Mouse (Mus musculus) kidney, postnatal 4 days (tissue): ENCODE measurements around the gene Usp30.

Experiments
- DNase-seq, 2 experiments: peaks; one replicate each; pipeline ENCODE4 v3.0.0; 2021; ENCODE audit warnings: mixed read lengths in 2 of 2

Gene Usp30

GRCm38 (mm10) chr5:114067982-114068381, 2.7 kb downstream of the Usp30 start:
- DNase-seq = no peak

GRCm38 (mm10) chr5:114070858-114071257, 5.6 kb downstream of the Usp30 start:
- no peak for DNase-seq

- DNase-seq = no peak
Observed at GRCm38 (mm10) chr5:114072262-114072661, 7.0 kb downstream of the Usp30 start.

GRCm38 (mm10) chr5:114077009-114077408, 11.7 kb downstream of the Usp30 start:
- no peak for DNase-seq

- no peak for DNase-seq
Observed at GRCm38 (mm10) chr5:114085501-114085900, 20.2 kb downstream of the Usp30 start.

GRCm38 (mm10) chr5:114087875-114088480, 22.7 kb downstream of the Usp30 start:
- DNase-seq = no peak

GRCm38 (mm10) chr5:114090421-114091013, 25.3 kb downstream of the Usp30 start:
- DNase-seq = no peak

GRCm38 (mm10) chr5:114091057-114091807, 26.0 kb downstream of the Usp30 start, which contains the start of gene Svop:
Svop (minus strand) TSS chr5:114091570.
- DNase-seq = peak; percentile 92 to 94

- peak; percentile 93 to 94 for DNase-seq
Observed at GRCm38 (mm10) chr5:114099709-114100389, 34.6 kb downstream of the Usp30 start.

GRCm38 (mm10) chr5:114100390-114101099, 35.3 kb downstream of the Usp30 start:
- no peak for DNase-seq

- DNase-seq = no peak
Observed at GRCm38 (mm10) chr5:114101873-114102272, 36.6 kb downstream of the Usp30 start.

GRCm38 (mm10) chr5:114102807-114103206, 37.5 kb downstream of the Usp30 start:
- DNase-seq = no peak

GRCm38 (mm10) chr5:114106391-114106935, 41.2 kb downstream of the Usp30 start:
- DNase-seq = no peak

- no peak for DNase-seq
Observed at GRCm38 (mm10) chr5:114113334-114113733, 48.1 kb downstream of the Usp30 start.

- no peak for DNase-seq
Observed at GRCm38 (mm10) chr5:114115030-114115429, 49.8 kb downstream of the Usp30 start.

- DNase-seq = no peak
Observed at GRCm38 (mm10) chr5:114116586-114116985, 51.3 kb downstream of the Usp30 start.

GRCm38 (mm10) chr5:114119806-114120205, 54.5 kb downstream of the Usp30 start:
- no peak for DNase-seq

- DNase-seq = no peak
Observed at GRCm38 (mm10) chr5:114126008-114126407, 60.7 kb downstream of the Usp30 start.

- DNase-seq = no peak
Observed at GRCm38 (mm10) chr5:114126499-114127244, 61.4 kb downstream of the Usp30 start.

GRCm38 (mm10) chr5:114127374-114128349, 62.4 kb downstream of the Usp30 start, which contains the start of gene Alkbh2:
Alkbh2 (minus strand) TSS chr5:114128218.
- peak; percentile 89 to 91 for DNase-seq
